Mouse (Mus musculus): Measurements from ENCODE around the gene Mamstr.

GRCm38 (mm10) chr7:45597013-45597412 lies 42.8 kb upstream of the Mamstr start:
- TF ChIP-seq POLR2A (IDR thresholded peaks at IDR 0.05; ENCODE audit: extremely low read depth, insufficient read depth, low read length) (no peak), CTCF (IDR thresholded peaks at IDR 0.05; ENCODE audit: extremely low read depth, insufficient read depth, low read length) (no peak)
